Mouse (Mus musculus): ENCODE measurements at regions not wholly inside any gene's neighbourhood (a gene's known extent, or its start where the extent isn't known, plus 50 kb on each side); places are given as distances from the start of the nearest gene placed in this dataset.

GRCm38 (mm10) chr1:98192671-98193070, 97.2 kb upstream of the Pam start:
- no peak for DNase-seq

GRCm38 (mm10) chr1:98192044-98192484, 96.6 kb upstream of the Pam start:
- peak; percentile 14 for DNase-seq

GRCm38 (mm10) chr1:98191331-98191730, 95.9 kb upstream of the Pam start:
- no peak for DNase-seq

GRCm38 (mm10) chr1:98190741-98191140, 95.3 kb upstream of the Pam start:
- no peak for DNase-seq

GRCm38 (mm10) chr1:98189991-98190471, 94.6 kb upstream of the Pam start:
- peak; percentile 35 for DNase-seq

- DNase-seq = no peak
Observed at GRCm38 (mm10) chr1:98180372-98180771, 84.9 kb upstream of the Pam start.

- DNase-seq = peak; percentile 42
Observed at GRCm38 (mm10) chr1:98179030-98179429, 83.6 kb upstream of the Pam start.

GRCm38 (mm10) chr1:98174811-98175132, 79.3 kb upstream of the Pam start:
- DNase-seq = no peak

- no peak for DNase-seq
Observed at GRCm38 (mm10) chr1:98173907-98174810, 78.7 kb upstream of the Pam start.

- no peak for DNase-seq
Observed at GRCm38 (mm10) chr1:98173431-98173830, 78.0 kb upstream of the Pam start.

- DNase-seq = no peak
Observed at GRCm38 (mm10) chr1:98171291-98171690, 75.8 kb upstream of the Pam start.

- no peak for DNase-seq
Observed at GRCm38 (mm10) chr1:98169352-98169751, 73.9 kb upstream of the Pam start.

- DNase-seq = no peak
Observed at GRCm38 (mm10) chr1:98167800-98168199, 72.4 kb upstream of the Pam start.

GRCm38 (mm10) chr1:98162639-98162927, 67.1 kb upstream of the Pam start:
- DNase-seq = no peak

- no peak for DNase-seq
Observed at GRCm38 (mm10) chr1:98161882-98162638, 66.6 kb upstream of the Pam start.

- DNase-seq = no peak
Observed at GRCm38 (mm10) chr1:98158969-98159368, 63.5 kb upstream of the Pam start.

GRCm38 (mm10) chr1:98147361-98147760, 51.9 kb upstream of the Pam start:
- DNase-seq = no peak

Measured in right cerebral cortex, postnatal 14 days (tissue).